Mouse (Mus musculus) inflammation-experienced regulatory T-cells, adult 6 months (primary cell): ENCODE data around the gene Rps6ka5. TPM values are rescaled to one million over a fixed set of nuclear protein-coding genes. Genes with fewer than 3 reads are reported as not detected.

Experiments used
- polyA plus RNA-seq, 3 experiments: library from polyadenylated mRNA; unstranded; fragments of 100-300 nt; shearing (Covaris generic); gene quantifications; one replicate each; pipeline ENCODE4 v1.2.1; 2017

Rps6ka5 gene
- polyA plus RNA-seq, 3 experiments from 2014 or later, result 3.1 to 6.5 (median 5.4) TPM

Other genes starting within 250 kb of the Rps6ka5 start
- gene Ttc7b, start 206.2 kb downstream of the Rps6ka5 start, polyA plus RNA-seq, result 1 to 10 TPM; 3.7 to 4.3 (median 3.7) TPM
- 10 to 100 TPM; 12.6 to 19.5 (median 14.1) TPM for gene Dglucy, start 52.1 kb upstream of the Rps6ka5 start, polyA plus RNA-seq
- 10 to 100 TPM; 67.5 to 92.0 (median 70.5) TPM for gene Gpr68, start 181.2 kb upstream of the Rps6ka5 start, polyA plus RNA-seq